Mouse (Mus musculus) urinary bladder, postnatal 14 days (tissue): ENCODE data around the gene P3h2.

Experiments
- DNase-seq: peaks from one replicate; pipeline ENCODE4 v3.0.0; 2021; ENCODE audit warnings: low spot score

The P3h2 gene

GRCm38 (mm10) chr16:25979037-25979436, 126.5 kb downstream of the P3h2 start:
- DNase-seq: no peak

- DNase-seq: no peak
Measured at GRCm38 (mm10) chr16:25977210-25977609, 128.4 kb downstream of the P3h2 start.

GRCm38 (mm10) chr16:25971285-25971684, 134.3 kb downstream of the P3h2 start:
- no peak for DNase-seq

GRCm38 (mm10) chr16:25970720-25971119, 134.9 kb downstream of the P3h2 start:
- no peak for DNase-seq

GRCm38 (mm10) chr16:25970193-25970592, 135.4 kb downstream of the P3h2 start:
- DNase-seq: no peak

- peak; percentile 75 for DNase-seq
Measured at GRCm38 (mm10) chr16:25967297-25967696, 138.3 kb downstream of the P3h2 start.

- peak; percentile 75 for DNase-seq
Measured at GRCm38 (mm10) chr16:25963856-25964255, 141.7 kb downstream of the P3h2 start.

- DNase-seq: no peak
Measured at GRCm38 (mm10) chr16:25960345-25960744, 145.2 kb downstream of the P3h2 start.

GRCm38 (mm10) chr16:25959929-25960328, 145.7 kb downstream of the P3h2 start:
- no peak for DNase-seq

- no peak for DNase-seq
Measured at GRCm38 (mm10) chr16:25958650-25959238, 146.8 kb downstream of the P3h2 start.

GRCm38 (mm10) chr16:25958213-25958612, 147.4 kb downstream of the P3h2 start:
- DNase-seq: peak; percentile 50

GRCm38 (mm10) chr16:25956831-25957230, 148.8 kb downstream of the P3h2 start:
- DNase-seq: no peak

GRCm38 (mm10) chr16:25954614-25955013, 151.0 kb downstream of the P3h2 start:
- DNase-seq: no peak

- peak; percentile 37 for DNase-seq
Measured at GRCm38 (mm10) chr16:25953359-25953758, 152.2 kb downstream of the P3h2 start.

GRCm38 (mm10) chr16:25952005-25952404, 153.6 kb downstream of the P3h2 start:
- DNase-seq: peak; percentile 40

GRCm38 (mm10) chr16:25948067-25948466, 157.5 kb downstream of the P3h2 start:
- no peak for DNase-seq

GRCm38 (mm10) chr16:25945151-25945955, 160.2 kb downstream of the P3h2 start:
- peak; percentile 49 for DNase-seq

- no peak for DNase-seq
Measured at GRCm38 (mm10) chr16:25942261-25942660, 163.3 kb downstream of the P3h2 start.

GRCm38 (mm10) chr16:25934181-25934580, 171.4 kb downstream of the P3h2 start:
- DNase-seq: no peak

- DNase-seq: no peak
Measured at GRCm38 (mm10) chr16:25912185-25912584, 193.4 kb downstream of the P3h2 start.
